Mouse (Mus musculus): ENCODE data around the gene Mnat1.
A peak's percentile ranks its signal among the peaks of the same experiment; 100 is the strongest.
"Not testable (repeated sequence)": the region's sequence is repeated elsewhere in the genome, so short reads cannot be mapped to it uniquely, and the experiment has no call there.

Mnat1 gene

DNA sequence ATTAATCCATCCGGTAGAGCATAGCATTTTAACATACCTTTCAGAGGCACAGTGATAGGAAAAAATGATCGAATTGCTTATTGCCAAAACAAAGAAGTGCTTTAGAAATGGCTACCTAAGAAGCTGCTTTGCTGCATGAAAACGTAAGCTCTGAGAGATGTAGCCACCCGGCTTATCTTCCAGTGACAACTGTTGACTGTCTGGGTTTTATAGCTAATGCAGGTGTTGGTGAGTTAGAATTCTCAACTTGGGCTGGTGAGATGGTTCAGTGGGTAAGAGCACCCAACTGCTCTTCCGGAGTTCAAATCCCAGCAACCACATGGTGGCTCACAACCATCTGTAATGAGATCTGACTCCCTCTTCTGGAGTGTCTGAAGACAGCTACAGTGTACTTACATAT lies 27.5 kb downstream of the Mnat1 start:
- DNase-seq = not testable (repeated sequence)

DNA sequence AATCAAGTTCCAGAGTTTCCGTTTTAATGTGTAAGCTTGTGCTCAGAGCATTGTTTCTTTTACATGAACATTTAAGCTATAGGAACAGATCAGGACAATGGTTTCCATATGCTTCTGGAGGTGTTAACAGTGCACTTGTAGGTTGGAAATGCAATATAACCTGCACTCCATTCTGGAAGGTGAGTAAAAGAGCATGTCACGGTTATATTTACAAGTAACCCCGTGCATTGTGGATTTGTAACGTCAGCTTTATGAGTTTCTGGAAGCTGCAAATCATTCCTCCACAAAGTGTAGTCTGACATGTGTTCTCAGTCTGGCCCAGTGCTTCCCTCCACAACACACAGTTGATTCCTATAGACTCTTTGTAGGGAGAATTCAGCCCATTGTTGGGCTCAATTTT lies 30.6 kb downstream of the Mnat1 start:
- no peak for DNase-seq

DNA sequence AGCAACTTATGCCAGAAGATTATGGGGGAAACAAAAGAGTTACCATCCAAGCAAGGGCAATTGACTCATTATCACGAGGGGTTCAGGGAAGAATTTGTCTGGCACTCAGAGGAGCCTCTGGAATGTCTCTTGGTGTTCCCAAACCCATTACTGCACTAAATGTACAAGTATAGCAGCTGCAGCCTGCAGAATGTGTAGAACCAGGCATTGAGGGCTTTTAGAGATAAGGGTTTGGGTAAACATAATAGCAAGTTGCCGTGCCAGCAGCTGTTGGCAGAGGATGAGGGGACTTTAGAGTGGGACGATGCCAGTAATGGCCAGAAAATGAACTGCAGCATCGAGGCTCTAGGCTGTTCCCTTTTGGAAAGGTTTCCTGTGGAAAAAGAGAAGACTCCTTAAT lies 36.8 kb downstream of the Mnat1 start:
- DNase-seq = no peak

GRCm38 (mm10) chr12:73162408-73163181 lies 39.1 kb downstream of the Mnat1 start:
- DNase-seq = peak; percentile 53

- DNase-seq = no peak
Measured at GRCm38 (mm10) chr12:73170794-73171193, 47.3 kb downstream of the Mnat1 start.

DNA sequence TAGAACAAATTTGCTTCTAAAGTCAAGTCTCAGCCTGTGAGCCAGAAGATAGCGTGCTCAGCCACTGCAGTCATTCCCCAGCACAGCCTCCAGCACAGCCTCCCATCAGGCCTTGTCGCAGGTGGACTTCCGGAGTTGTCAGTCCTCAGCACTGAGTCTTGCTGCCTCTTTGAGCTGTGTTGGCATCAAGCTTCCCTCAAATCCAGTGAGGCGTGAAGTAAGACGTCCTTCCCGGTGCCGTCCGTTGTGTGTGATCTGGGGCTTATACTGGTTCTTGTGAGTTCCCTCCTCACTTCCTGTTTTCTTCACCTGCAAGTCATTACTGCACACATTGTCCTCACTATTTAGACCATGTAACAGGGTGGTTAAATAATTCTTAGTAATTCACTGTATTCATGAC lies 60.4 kb downstream of the Mnat1 start:
- no peak for DNase-seq

DNA sequence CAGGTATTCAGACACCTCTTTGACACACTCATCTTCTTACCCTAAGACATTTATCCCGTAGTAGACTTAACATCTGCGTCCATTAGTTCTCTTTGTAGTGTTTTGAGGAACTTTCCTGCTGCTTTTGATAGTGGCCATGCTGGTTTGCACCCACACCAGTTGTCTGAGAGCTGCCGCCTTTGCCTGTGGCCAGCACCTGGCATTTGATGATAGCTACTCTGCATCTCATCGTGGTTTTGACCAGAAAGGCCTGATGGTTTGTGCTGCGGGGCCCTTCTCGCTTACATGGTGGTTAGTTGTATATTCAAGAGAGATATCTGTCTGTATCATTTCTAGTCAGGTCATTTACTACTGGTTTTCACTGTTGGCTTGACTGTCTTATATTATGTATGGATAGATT lies 73.8 kb downstream of the Mnat1 start:
- no peak for DNase-seq

- DNase-seq = no peak
Measured at GRCm38 (mm10) chr12:73198451-73198850, 74.9 kb downstream of the Mnat1 start.

GRCm38 (mm10) chr12:73199375-73199774 lies 75.9 kb downstream of the Mnat1 start:
- DNase-seq = no peak

DNA sequence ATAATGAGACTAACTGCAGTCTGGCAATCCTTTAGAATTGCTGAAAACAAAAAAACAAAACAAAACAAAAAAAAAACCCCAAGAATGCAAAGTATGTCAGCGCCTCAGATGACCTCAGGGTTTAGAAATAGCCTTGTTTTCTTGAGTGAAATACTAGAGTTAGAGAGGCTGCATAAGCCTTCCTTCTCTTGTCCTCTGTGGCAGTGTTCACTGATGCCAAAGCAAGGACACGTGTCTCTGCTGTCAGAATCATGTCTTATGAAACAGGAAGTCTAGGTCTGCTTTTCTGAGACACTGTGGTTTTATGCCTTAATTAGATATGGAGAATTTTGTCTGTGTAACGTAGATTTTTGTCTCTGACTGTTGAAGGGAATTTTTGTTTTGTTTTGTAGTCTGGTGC lies 78.1 kb downstream of the Mnat1 start:
- DNase-seq = no peak

- no peak for DNase-seq
Measured at GRCm38 (mm10) chr12:73205710-73206649, 82.5 kb downstream of the Mnat1 start.

GRCm38 (mm10) chr12:73207008-73207407 lies 83.5 kb downstream of the Mnat1 start:
- no peak for DNase-seq

- DNase-seq = no peak
Measured at GRCm38 (mm10) chr12:73207461-73207860, 83.9 kb downstream of the Mnat1 start.

DNA sequence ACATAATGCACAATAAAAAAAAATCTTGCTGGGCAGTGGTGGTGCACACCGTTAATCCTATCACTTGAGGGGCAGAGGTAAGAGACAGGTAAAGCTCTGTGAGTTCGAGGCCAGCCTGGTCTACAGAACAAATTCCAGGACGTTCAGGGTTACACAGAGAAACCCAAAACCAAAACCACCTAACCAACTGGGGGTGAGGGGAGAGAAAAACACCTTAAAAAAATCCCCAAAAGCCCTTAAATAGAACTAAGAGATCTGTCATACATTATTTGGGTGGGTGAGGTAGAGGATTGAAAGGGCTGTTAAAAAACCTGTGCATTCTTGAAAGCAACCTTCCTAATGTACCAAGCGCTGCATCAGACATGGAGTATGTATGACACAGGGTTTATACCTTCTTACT lies 85.0 kb downstream of the Mnat1 start:
- DNase-seq = no peak

- peak; percentile 10 for DNase-seq
Measured at GRCm38 (mm10) chr12:73209117-73209516, 85.6 kb downstream of the Mnat1 start.

GRCm38 (mm10) chr12:73210454-73210853 lies 86.9 kb downstream of the Mnat1 start:
- DNase-seq = no peak

DNA sequence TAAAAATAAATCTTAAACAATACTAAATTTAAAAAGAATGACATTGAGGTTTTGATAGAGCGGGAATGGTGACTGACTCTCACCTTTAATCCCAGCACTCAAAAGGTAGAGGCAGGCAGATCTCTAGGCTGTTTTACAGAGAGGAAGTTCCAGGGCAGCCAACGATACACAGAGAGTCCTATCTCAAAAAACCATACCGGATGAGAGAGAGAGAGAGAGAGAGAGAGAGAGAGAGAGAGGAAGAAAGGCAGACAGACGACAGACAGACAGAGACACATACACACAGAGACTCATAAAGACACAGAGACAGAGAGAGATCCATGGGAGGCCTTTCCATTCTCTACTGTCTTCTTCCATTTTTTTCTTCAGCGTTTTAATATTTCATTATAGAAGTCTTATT lies 92.3 kb downstream of the Mnat1 start:
- no peak for DNase-seq

- DNase-seq = no peak
Measured at GRCm38 (mm10) chr12:73218632-73219031, 95.1 kb downstream of the Mnat1 start.

DNA sequence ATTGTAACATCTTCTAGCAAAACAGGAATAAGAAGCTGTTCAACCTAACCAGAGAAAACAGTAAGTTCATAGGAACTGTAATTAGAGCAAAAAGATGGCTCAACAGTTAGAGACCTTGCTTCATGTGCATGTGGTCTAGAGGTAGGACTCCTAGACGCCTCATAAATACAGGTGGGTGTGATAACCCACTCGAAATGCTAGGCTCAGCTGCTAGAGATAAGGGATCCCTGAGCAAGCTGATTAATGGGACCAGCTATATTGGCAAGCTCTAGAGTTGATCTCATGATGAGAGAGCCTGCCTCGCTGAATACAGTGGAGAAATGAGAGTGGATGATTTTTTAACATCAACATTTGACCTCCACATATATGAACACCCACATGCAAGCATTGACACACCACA lies 97.7 kb downstream of the Mnat1 start:
- DNase-seq = no peak

GRCm38 (mm10) chr12:73223872-73224271 lies 100.4 kb downstream of the Mnat1 start:
- no peak for DNase-seq

- DNase-seq = no peak
Measured at GRCm38 (mm10) chr12:73228427-73228826, 104.9 kb downstream of the Mnat1 start.

DNA sequence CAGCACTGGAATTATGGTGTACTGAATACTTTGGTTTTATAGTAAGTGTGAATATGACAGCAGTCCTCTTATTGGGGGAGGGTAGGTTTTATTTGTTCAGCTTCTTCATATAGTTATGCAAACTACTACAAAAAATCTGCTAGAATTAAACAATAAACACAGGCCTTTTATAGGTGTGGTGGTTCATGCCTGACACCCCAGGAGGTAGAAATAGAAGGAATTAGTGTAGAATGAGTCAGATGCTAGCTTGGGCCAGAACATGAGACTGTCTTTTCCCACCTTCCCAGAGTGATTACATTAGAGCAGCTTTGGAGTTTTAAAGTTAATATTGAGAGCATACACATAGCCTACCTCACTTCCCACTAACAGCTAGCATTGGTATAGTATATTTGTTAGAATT lies 106.7 kb downstream of the Mnat1 start:
- no peak for DNase-seq

GRCm38 (mm10) chr12:73231552-73231951 lies 108.0 kb downstream of the Mnat1 start:
- no peak for DNase-seq

GRCm38 (mm10) chr12:73232586-73232985 lies 109.1 kb downstream of the Mnat1 start:
- no peak for DNase-seq

Data from cerebellum, adult 9-10 months (tissue).